Mouse (Mus musculus) brain, embryonic 14.5 days (tissue): ENCODE measurements around the gene Gimap8.

Experiments used
- CTCF ChIP-seq: fragments of 200-500 bp; IDR thresholded peaks from 2 replicates; pipeline ENCODE4 v1.5.1; 2012; ENCODE audit warnings: inconsistent platforms, mild to moderate bottlenecking, moderate library complexity, borderline replicate concordance; ENCODE audit not compliant: insufficient read depth, insufficient read length; ENCODE audit errors: extremely low read depth
- POLR2A ChIP-seq: fragments of 200-500 bp; IDR thresholded peaks from 2 replicates; pipeline ENCODE4 v1.6.1; 2012; ENCODE audit warnings: mild to moderate bottlenecking, inconsistent platforms, borderline replicate concordance; ENCODE audit not compliant: poor library complexity, insufficient read depth, insufficient read length, severe bottlenecking; ENCODE audit errors: extremely low read depth

GRCm38 (mm10) chr6:48692962-48693361 is 45.9 kb downstream of the Gimap8 start:
- TF ChIP-seq POLR2A (no peak), CTCF (no peak)
